Mouse (Mus musculus): Measurements from ENCODE around the gene Tppp3. TPM values are rescaled to one million over a fixed set of nuclear protein-coding genes. Genes with fewer than 3 reads are reported as not detected.

The Tppp3 gene
- total RNA-seq, 1 experiment = 17.3 TPM

- Histone ChIP-seq H3K9me3 (ENCODE audit: control insufficient read depth, insufficient read depth, low read depth, low read length) (no peaks in the 10 kb centered on the region), H3K36me3 (ENCODE audit: control insufficient read depth, insufficient read depth, low read length, poor library complexity, severe bottlenecking) (no peaks in the 10 kb centered on the region), H3K4me3 (ENCODE audit: insufficient read depth in 1 of 2, low read depth in 1 of 2, low read length in 2 of 2, poor library complexity in 1 of 2, severe bottlenecking in 1 of 2) (no peak overlapping the region), H3K9ac (ENCODE audit: insufficient read depth, low read depth, low read length, poor library complexity, severe bottlenecking) (no peak overlapping the region), H3K27ac (ENCODE audit: insufficient read depth, low read depth, low read length, poor library complexity, severe bottlenecking) (no peak overlapping the region), H3K4me1 (ENCODE audit: control insufficient read depth in 2 of 2, insufficient read depth in 2 of 2, low read length in 2 of 2, poor library complexity in 1 of 2) (peaks cover 5 to 14% of the 10 kb centered on the region in 2 experiments; a peak in 3 of 4 replicates)
- no peak for TF ChIP-seq CHD2 (IDR thresholded peaks at IDR 0.05; ENCODE audit: low read depth, low read length)
- DNase-seq (ENCODE audit: low read depth, low spot score) = no peak
- in situ Hi-C loops (cut with MboI; ENCODE audit: low sequenced_read_pairs in 2 of 2, unreplicated experiment in 2 of 2) = no loop called here
Measured at GRCm38 (mm10) chr8:105484030-105484368, 12.7 kb upstream of the Tppp3 start.

DNA sequence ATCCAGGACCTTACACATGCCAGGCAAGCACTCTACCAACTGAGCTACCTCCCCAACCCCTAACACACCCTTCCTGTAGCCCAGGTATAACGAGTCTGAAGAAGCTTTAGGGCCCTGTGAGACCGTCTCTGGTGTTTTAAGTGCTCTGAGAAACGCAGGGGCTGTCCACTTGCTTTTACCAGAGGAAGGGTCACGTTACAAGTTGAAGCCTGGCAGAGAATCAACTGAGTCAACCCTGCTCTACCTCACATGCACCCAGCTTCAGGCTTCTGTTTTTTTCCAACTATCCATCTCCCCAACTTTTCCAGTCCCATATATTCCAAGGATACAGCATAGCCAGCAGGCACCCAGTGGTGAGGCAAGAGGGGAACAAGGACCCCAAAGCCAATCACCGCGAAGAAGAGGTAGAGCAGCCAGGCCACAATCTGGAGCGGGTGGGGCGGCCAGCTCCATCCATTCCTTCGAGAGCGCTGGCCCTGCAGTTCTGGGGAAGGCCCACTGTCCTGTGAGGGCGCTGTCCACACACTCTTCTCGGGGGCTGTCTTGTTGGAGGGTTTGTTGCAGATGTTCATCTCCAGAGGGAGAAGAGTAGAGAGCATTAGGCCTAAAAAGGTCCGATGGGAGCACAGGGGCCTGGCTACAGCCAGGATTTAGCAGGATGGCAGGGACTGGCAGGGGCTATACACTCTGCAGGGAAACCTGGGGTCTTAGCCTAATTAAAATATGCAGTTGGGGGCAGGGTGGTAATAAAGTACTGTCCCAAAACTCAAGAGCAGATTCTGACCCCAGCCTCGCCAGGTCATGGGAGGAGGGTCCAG is 12.1 kb upstream of the Tppp3 start:
- Histone ChIP-seq H3K4me3 (ENCODE audit: insufficient read depth in 1 of 2, low read depth in 1 of 2, low read length in 2 of 2, poor library complexity in 1 of 2, severe bottlenecking in 1 of 2) (no peak overlapping the region), H3K9ac (ENCODE audit: insufficient read depth, low read depth, low read length, poor library complexity, severe bottlenecking) (no peak overlapping the region), H3K36me3 (ENCODE audit: control insufficient read depth, insufficient read depth, low read length, poor library complexity, severe bottlenecking) (no peaks in the 10 kb centered on the region), H3K27ac (ENCODE audit: insufficient read depth, low read depth, low read length, poor library complexity, severe bottlenecking) (no peak overlapping the region), H3K4me1 (ENCODE audit: control insufficient read depth in 2 of 2, insufficient read depth in 2 of 2, low read length in 2 of 2, poor library complexity in 1 of 2) (peaks cover 5 to 17% of the 10 kb centered on the region in 2 experiments; a peak in 3 of 4 replicates), H3K9me3 (ENCODE audit: control insufficient read depth, insufficient read depth, low read depth, low read length) (no peaks in the 10 kb centered on the region)
- TF ChIP-seq MAFK (IDR thresholded peaks at IDR 0.05; ENCODE audit: insufficient read depth, low read depth, low read length) (no peak), CHD2 (IDR thresholded peaks at IDR 0.05; ENCODE audit: low read depth, low read length) (no peak), ZNF384 (IDR thresholded peaks at IDR 0.05; ENCODE audit: low read depth, low read length) (no peak), ZC3H11A (IDR thresholded peaks at IDR 0.05; ENCODE audit: borderline replicate concordance, low read depth, low read length) (no peak), HCFC1 (IDR thresholded peaks at IDR 0.05; ENCODE audit: borderline replicate concordance, insufficient read depth, low read length) (no peak)
- in situ Hi-C loops (cut with MboI; ENCODE audit: low sequenced_read_pairs in 2 of 2, unreplicated experiment in 2 of 2) = no loop called here
- DNase-seq (ENCODE audit: low read depth, low spot score) = no peak

DNA sequence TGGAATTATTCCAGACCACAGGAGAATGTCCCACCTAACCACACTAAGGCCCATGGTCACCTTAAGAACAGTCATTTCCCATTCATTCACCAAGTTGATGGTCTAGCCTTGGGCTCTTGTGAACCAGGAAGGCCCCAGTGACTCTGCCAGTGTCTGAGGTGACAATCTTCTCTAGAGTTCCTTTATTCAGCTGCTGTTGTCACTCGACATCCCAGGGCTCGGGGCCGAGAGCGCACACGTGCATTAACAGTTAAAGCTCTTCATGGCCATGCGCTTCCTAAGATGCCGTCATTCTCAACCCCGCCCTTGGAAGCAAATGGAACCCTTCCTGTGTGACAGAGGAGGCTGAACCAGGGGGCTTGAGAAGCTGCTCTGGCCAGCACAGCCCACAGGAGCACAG is 10.8 kb upstream of the Tppp3 start:
- H3K9me3 ChIP-seq (ENCODE audit: control insufficient read depth, insufficient read depth, low read depth, low read length) = no peaks in the 10 kb centered on the region
- no peak overlapping the region for H3K4me3 ChIP-seq (ENCODE audit: insufficient read depth in 1 of 2, low read depth in 1 of 2, low read length in 2 of 2, poor library complexity in 1 of 2, severe bottlenecking in 1 of 2)
- H3K9ac ChIP-seq (ENCODE audit: insufficient read depth, low read depth, low read length, poor library complexity, severe bottlenecking) = no peak overlapping the region; the same call in 1 of the 2 replicates
- peak overlapping the region; percentile 87; the same call in 1 of the 2 replicates for H3K27ac ChIP-seq (ENCODE audit: insufficient read depth, low read depth, low read length, poor library complexity, severe bottlenecking)
- in situ Hi-C loops (cut with MboI; ENCODE audit: low sequenced_read_pairs in 2 of 2, unreplicated experiment in 2 of 2) = no loop called here
- TF ChIP-seq ZNF384 (IDR thresholded peaks at IDR 0.05; ENCODE audit: low read depth, low read length) (no peak), CHD2 (IDR thresholded peaks at IDR 0.05; ENCODE audit: low read depth, low read length) (no peak), MAFK (IDR thresholded peaks at IDR 0.05; ENCODE audit: insufficient read depth, low read depth, low read length) (no peak), HCFC1 (IDR thresholded peaks at IDR 0.05; ENCODE audit: borderline replicate concordance, insufficient read depth, low read length) (no peak), ZC3H11A (IDR thresholded peaks at IDR 0.05; ENCODE audit: borderline replicate concordance, low read depth, low read length) (no peak)
- no peaks in the 10 kb centered on the region for H3K36me3 ChIP-seq (ENCODE audit: control insufficient read depth, insufficient read depth, low read length, poor library complexity, severe bottlenecking)
- H3K4me1 ChIP-seq (ENCODE audit: control insufficient read depth in 2 of 2, insufficient read depth in 2 of 2, low read length in 2 of 2, poor library complexity in 1 of 2) = peaks cover 5 to 20% of the 10 kb centered on the region in 2 experiments; a peak in 3 of 4 replicates
- DNase-seq (ENCODE audit: low read depth, low spot score) = no peak

DNA sequence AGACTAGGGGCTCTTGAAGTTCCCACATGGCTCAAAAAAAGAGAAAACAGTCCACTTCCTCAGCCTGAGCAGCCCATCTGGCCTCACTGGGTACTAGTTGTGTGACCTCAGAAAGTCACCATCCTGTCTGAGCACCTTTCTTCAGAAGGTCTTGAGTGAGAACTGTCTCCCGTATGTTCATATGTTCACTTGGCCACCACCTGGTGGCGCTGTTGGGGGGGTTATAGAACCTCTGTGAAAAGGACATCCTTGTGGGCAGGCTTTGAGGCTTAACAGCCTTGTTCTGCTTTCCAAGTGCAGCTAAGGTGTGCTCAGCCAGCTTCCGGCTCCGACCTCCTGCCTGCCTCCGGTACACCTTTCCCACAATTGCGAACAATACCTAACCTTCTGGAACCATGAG is 10.1 kb upstream of the Tppp3 start:
- Histone ChIP-seq H3K4me3 (ENCODE audit: insufficient read depth in 1 of 2, low read depth in 1 of 2, low read length in 2 of 2, poor library complexity in 1 of 2, severe bottlenecking in 1 of 2) (no peak overlapping the region), H3K4me1 (ENCODE audit: control insufficient read depth in 2 of 2, insufficient read depth in 2 of 2, low read length in 2 of 2, poor library complexity in 1 of 2) (peaks cover 5 to 23% of the 10 kb centered on the region in 2 experiments), H3K36me3 (ENCODE audit: control insufficient read depth, insufficient read depth, low read length, poor library complexity, severe bottlenecking) (no peaks in the 10 kb centered on the region), H3K27ac (ENCODE audit: insufficient read depth, low read depth, low read length, poor library complexity, severe bottlenecking) (peak overlapping the region; percentile 87), H3K9me3 (ENCODE audit: control insufficient read depth, insufficient read depth, low read depth, low read length) (no peaks in the 10 kb centered on the region), H3K9ac (ENCODE audit: insufficient read depth, low read depth, low read length, poor library complexity, severe bottlenecking) (peak overlapping the region; percentile 27; the same call in 1 of the 2 replicates)
- TF ChIP-seq ZC3H11A (IDR thresholded peaks at IDR 0.05; ENCODE audit: borderline replicate concordance, low read depth, low read length) (0 out of 2 replicates have a peak, but pooled peaks have one; percentile 24), ZNF384 (IDR thresholded peaks at IDR 0.05; ENCODE audit: low read depth, low read length) (no peak)
- in situ Hi-C loops (cut with MboI; ENCODE audit: low sequenced_read_pairs in 2 of 2, unreplicated experiment in 2 of 2) = no loop called here
- DNase-seq (ENCODE audit: low read depth, low spot score) = peak; percentile 89

- peak; percentile 45 for DNase-seq (ENCODE audit: low read depth, low spot score)
- no peaks in the 10 kb centered on the region for H3K36me3 ChIP-seq (ENCODE audit: control insufficient read depth, insufficient read depth, low read length, poor library complexity, severe bottlenecking)
- TF ChIP-seq ZNF384 (IDR thresholded peaks at IDR 0.05; ENCODE audit: low read depth, low read length) (no peak), CHD2 (IDR thresholded peaks at IDR 0.05; ENCODE audit: low read depth, low read length) (no peak), HCFC1 (IDR thresholded peaks at IDR 0.05; ENCODE audit: borderline replicate concordance, insufficient read depth, low read length) (no peak), MAFK (IDR thresholded peaks at IDR 0.05; ENCODE audit: insufficient read depth, low read depth, low read length) (no peak), ZC3H11A (IDR thresholded peaks at IDR 0.05; ENCODE audit: borderline replicate concordance, low read depth, low read length) (no peak)
- peak overlapping the region; percentile 87 for H3K27ac ChIP-seq (ENCODE audit: insufficient read depth, low read depth, low read length, poor library complexity, severe bottlenecking)
- H3K4me3 ChIP-seq (ENCODE audit: insufficient read depth in 1 of 2, low read depth in 1 of 2, low read length in 2 of 2, poor library complexity in 1 of 2, severe bottlenecking in 1 of 2) = no peak overlapping the region
- H3K4me1 ChIP-seq (ENCODE audit: control insufficient read depth in 2 of 2, insufficient read depth in 2 of 2, low read length in 2 of 2, poor library complexity in 1 of 2) = peaks cover 5 to 23% of the 10 kb centered on the region in 2 experiments
- H3K9me3 ChIP-seq (ENCODE audit: control insufficient read depth, insufficient read depth, low read depth, low read length) = no peaks in the 10 kb centered on the region
- H3K9ac ChIP-seq (ENCODE audit: insufficient read depth, low read depth, low read length, poor library complexity, severe bottlenecking) = peak overlapping the region; percentile 27; the same call in 1 of the 2 replicates
- in situ Hi-C loops (cut with MboI; ENCODE audit: low sequenced_read_pairs in 2 of 2, unreplicated experiment in 2 of 2) = no loop called here
Measured at GRCm38 (mm10) chr8:105481013-105481412, 9.7 kb upstream of the Tppp3 start.

All from ES-E14 (cell line).